Mouse (Mus musculus) ES-Bruce4 (cell line): Measurements from ENCODE around the gene Ncor2.

Experiments
- CTCF ChIP-seq: IDR thresholded peaks from one replicate; pipeline ENCODE4 v1.8.1; 2011; ENCODE audit warnings: low read depth, low read length
- EP300 ChIP-seq: IDR thresholded peaks from 2 replicates; pipeline ENCODE4 v1.6.1; 2011; ENCODE audit warnings: low read depth, low read length; ENCODE audit not compliant: insufficient read depth

DNA sequence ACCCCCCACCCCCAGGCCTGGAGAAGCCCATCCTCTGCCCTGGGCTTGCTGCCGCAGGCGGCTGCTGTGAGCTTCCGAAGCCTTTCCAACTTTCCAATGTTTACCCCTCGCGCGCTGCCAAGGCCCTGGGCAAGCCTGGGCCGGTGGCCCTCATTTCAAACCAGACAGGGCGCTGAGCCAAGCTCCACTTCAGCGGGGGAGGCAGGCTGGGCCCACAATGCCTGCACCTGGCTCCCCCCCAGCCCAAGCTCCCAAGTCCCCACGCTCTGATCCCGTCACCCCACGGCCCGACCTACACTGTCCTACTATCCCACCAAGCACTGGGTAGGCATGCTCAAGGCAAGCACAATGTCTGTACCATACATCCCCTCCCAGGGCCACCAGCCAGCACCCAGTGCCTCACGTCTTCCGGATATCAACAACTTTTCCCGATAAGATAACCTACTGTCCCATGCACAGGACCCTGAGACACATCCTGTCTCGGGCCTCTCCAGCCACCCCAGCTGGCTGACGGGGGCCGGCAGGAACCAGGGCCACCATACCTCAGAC, 38.8 kb downstream of the Ncor2 start:
- no peak for TF ChIP-seq EP300
- TF ChIP-seq CTCF, result no peak
